Mouse (Mus musculus) heart, embryonic 15.5 days (tissue): ENCODE measurements around the gene Kcnj4. TPM values are rescaled to one million over a fixed set of nuclear protein-coding genes. Genes with fewer than 3 reads are reported as not detected.

ENCODE experiments used
- ATAC-seq: fragments of 200-750 bp; cut with Nextera tagmentation; replicated peaks from 2 replicates; pipeline ENCODE4 v1.8.0; 2017; ENCODE audit warnings: low read depth, moderate TSS enrichment; ENCODE audit not compliant: insufficient number of reproducible peaks, insufficient read depth, low FRiP score
- H3K27ac ChIP-seq: fragments of 300-500 bp; sonication (generic); 2 replicates; pipeline ENCODE4 v1.5.1; 2015; ENCODE audit warnings: mild to moderate bottlenecking, inconsistent platforms
- H3K27me3 ChIP-seq: fragments of 300-500 bp; sonication (generic); 2 replicates; pipeline ENCODE4 v1.6.1; 2015; ENCODE audit warnings: inconsistent platforms
- H3K36me3 ChIP-seq: fragments of 300-500 bp; sonication (generic); 2 replicates; pipeline ENCODE4 v1.6.1; 2015; ENCODE audit warnings: mild to moderate bottlenecking, inconsistent platforms
- H3K4me1 ChIP-seq: fragments of 300-500 bp; sonication (generic); replicated peaks from 2 replicates; pipeline ENCODE4 v1.6.1; 2015; ENCODE audit warnings: inconsistent platforms
- H3K4me2 ChIP-seq: fragments of 300-500 bp; sonication (generic); 2 replicates; pipeline ENCODE4 v1.6.1; 2015; ENCODE audit warnings: inconsistent platforms, mild to moderate bottlenecking, moderate library complexity
- H3K4me3 ChIP-seq: fragments of 300-500 bp; sonication (generic); 2 replicates; pipeline ENCODE4 v1.5.1; 2015; ENCODE audit warnings: mild to moderate bottlenecking, inconsistent platforms
- H3K9ac ChIP-seq: fragments of 300-500 bp; sonication (generic); 2 replicates; pipeline ENCODE4 v1.6.1; 2015; ENCODE audit warnings: mild to moderate bottlenecking, inconsistent platforms
- H3K9me3 ChIP-seq: fragments of 300-500 bp; sonication (generic); replicated peaks from 2 replicates; pipeline ENCODE4 v1.6.1; 2016; ENCODE audit warnings: inconsistent platforms
- WGBS: fragments of 180-500 bp; shearing (Covaris S2); methylation state at CpG from one replicate; pipeline ENCODE4 v1.1.7; 2015; ENCODE audit warnings: mixed read lengths; 5-methylcytosine and 5-hydroxymethylcytosine counted together
- microRNA-seq: library from miRNA; unstranded; fragments of <30 nt; microRNA quantifications from one replicate; pipeline ENCODE4, GENCODE M21; 2016
- polyA plus RNA-seq: library from polyadenylated mRNA; unstranded; fragments of >200 nt; fragmentation: Nextera tagmentation; extraction: Ambion mirVana; gene quantifications from 2 replicates; pipeline ENCODE4 v1.2.1, GENCODE M21; 2015

Kcnj4 gene
- polyA plus RNA-seq, 1 experiment from 2014 or later: 0.34 TPM

DNA sequence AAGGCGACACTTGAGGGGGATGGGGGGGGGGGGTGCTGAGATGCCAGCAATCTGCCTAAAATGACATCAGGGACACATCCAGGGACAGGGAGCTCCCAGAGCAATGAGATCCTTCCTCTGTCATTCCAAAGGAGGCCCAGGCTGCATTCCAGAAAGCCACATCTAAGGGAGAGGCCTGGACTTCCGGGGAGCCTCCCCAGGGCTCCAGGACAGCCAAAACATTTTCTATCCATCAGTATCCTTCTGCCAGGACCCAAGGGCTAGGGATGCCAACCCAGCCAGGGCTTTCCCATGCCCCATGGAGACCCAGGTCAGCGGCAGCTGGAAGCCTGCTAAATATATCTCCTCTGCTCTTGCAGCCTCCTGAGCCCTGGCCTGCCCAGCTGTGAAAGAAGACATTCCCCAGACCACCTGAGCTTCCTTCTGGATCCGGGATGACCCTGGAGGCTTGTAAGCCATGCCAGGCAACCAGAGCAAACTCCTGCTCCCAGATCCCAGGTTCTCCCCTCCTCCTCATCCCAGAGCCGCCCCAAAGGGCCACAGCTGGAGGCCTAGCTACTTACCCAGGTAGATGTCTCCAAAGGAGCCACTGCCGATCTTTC is 66.7 kb downstream of the Kcnj4 start:
- 37% methylated on average over 6 of the region's 6 CpGs for WGBS
- no peak overlapping the region for H3K4me3 ChIP-seq
- H3K36me3 ChIP-seq: peaks cover 23% of the 10 kb centered on the region; the same call in 1 of the 2 replicates
- ATAC-seq: no peak
- peak overlapping the region; percentile 18; the same call in 1 of the 2 replicates for H3K9ac ChIP-seq
- peak overlapping the region; percentile 54 for H3K27ac ChIP-seq
- H3K4me2 ChIP-seq: peak overlapping the region; percentile 30
- no peaks in the 10 kb centered on the region for H3K27me3 ChIP-seq
- H3K4me1 ChIP-seq: peaks cover 89% of the 10 kb centered on the region
- no peaks in the 10 kb centered on the region for H3K9me3 ChIP-seq

DNA sequence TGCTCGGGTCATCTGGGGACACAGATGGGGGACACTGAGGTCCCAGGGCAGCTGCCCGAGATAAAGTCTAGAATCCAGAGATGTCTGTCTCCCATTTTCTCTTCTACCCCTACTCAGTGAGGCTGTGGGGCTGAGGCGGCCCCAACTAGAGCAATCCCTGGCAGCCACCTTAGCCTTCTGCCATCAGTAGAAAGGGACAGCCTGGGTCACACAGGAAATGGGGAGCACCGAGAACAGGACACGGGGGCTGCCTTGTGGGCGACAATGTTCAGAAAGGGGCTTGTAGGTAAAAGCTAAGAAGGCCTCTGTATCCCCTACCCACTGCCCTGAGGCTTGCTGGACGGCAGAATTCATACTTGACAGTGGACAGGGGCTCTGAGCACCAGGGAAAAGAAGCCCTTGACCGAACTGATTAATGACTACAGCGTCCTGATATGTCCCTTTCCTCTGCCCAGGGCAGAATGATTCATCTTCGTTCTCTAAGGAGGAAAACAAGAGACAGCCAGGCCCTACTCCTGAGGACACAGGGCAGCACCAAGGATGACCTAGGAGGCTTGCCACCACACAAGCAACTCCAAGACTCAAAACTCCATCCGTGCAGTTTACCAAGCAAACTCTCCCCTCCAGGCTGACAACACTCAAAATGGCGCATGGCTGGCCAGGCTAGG is 67.4 kb downstream of the Kcnj4 start:
- Histone ChIP-seq H3K4me3 (no peak overlapping the region), H3K36me3 (peaks cover 23% of the 10 kb centered on the region; the same call in 1 of the 2 replicates), H3K27ac (peak overlapping the region; percentile 94), H3K27me3 (no peaks in the 10 kb centered on the region), H3K9me3 (no peaks in the 10 kb centered on the region), H3K4me1 (peaks cover 89% of the 10 kb centered on the region), H3K4me2 (no peak overlapping the region), H3K9ac (no peak overlapping the region)
- ATAC-seq: no peak
- 71% methylated on average over 12 of the region's 12 CpGs for WGBS

DNA sequence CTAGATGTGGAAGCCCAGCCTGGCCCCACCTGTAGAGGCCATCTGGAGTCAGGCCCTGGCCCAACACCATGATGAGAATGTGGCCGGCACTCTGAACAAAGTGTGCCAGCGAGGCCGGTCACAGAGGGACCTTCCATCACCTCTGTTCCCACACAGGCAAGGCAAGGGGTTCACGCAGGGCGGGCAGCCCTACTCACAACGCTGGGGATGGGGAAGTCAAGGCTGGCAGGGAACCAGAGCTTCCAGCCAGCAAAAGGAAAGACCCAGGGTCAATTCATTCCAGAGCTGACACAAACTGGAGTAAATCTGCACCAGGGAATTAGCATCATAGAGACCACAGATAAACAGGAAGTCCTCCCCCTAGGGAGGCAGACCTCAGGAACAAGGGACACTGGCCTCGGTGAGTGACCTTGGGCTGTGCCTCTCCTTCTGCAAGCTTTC is 68.5 kb downstream of the Kcnj4 start:
- Histone ChIP-seq H3K4me3 (no peak overlapping the region), H3K27me3 (no peaks in the 10 kb centered on the region), H3K9me3 (no peaks in the 10 kb centered on the region), H3K9ac (0 out of 2 replicates have a peak overlapping the region, but pooled peaks have one; percentile 5), H3K4me1 (peaks cover 92% of the 10 kb centered on the region), H3K4me2 (peak overlapping the region; percentile 5; the same call in 1 of the 2 replicates), H3K27ac (peak overlapping the region; percentile 94), H3K36me3 (peaks cover 23% of the 10 kb centered on the region; the same call in 1 of the 2 replicates)
- 44% methylated on average over 7 of the region's 7 CpGs for WGBS
- no peak for ATAC-seq

DNA sequence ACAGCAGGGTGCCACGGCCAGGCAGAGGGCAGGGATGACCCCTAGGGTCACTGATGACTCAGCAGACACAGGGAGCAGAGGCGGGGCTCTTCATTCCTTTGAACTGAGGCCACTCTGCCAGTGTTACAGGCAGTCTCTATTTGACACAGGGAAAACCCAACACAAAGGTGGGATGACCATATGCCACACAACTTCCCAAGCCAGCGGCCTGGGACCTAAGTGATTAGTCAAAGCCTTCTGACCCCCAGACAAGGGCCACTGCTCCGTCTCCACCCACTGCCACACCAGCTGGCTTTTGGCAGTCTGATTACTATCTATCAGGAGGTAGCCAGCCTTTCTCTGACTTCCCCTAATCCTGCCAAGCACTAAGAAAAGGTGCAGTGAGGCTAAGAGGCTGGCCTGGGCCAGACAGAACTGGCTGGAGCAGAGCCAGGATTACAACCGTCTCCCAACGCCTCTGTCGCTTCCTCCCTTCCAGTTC is 69.8 kb downstream of the Kcnj4 start:
- Histone ChIP-seq H3K9me3 (no peaks in the 10 kb centered on the region), H3K27me3 (no peaks in the 10 kb centered on the region), H3K4me1 (peaks cover 94% of the 10 kb centered on the region), H3K4me3 (no peak overlapping the region), H3K36me3 (peaks cover 31% of the 10 kb centered on the region), H3K4me2 (peak overlapping the region; percentile 22; the same call in 1 of the 2 replicates), H3K27ac (peak overlapping the region; percentile 94), H3K9ac (peak overlapping the region; percentile 13; the same call in 1 of the 2 replicates)
- no peak for ATAC-seq
- WGBS: 33% methylated on average over 7 of the region's 7 CpGs

Small RNA genes within 50 kb of the gene (microRNA-seq; reads per million reads assigned to microRNA genes)
- not detected for gene Gm44302

Other genes with a start within 250 kb of the Kcnj4 start
- 9.8 and 9.9 TPM in 2 replicates for gene Baiap2l2, start 219.7 kb downstream of the Kcnj4 start, polyA plus RNA-seq
- 9.9 and 13.5 TPM in 2 replicates for gene Pla2g6, start 176.9 kb downstream of the Kcnj4 start, polyA plus RNA-seq
- gene Maff, start 158.6 kb downstream of the Kcnj4 start, polyA plus RNA-seq: 3.5 and 3.8 TPM in 2 replicates
- 58.3 and 83.8 TPM in 2 replicates for gene Tmem184b, start 101.7 kb downstream of the Kcnj4 start, polyA plus RNA-seq
- gene Csnk1e, start 49.7 kb downstream of the Kcnj4 start, polyA plus RNA-seq: 74.9 and 81.9 TPM in 2 replicates
- 62.9 and 83.1 TPM in 2 replicates for gene Kdelr3, start 11.2 kb upstream of the Kcnj4 start, polyA plus RNA-seq
- gene Ddx17, start 41.5 kb upstream of the Kcnj4 start, polyA plus RNA-seq: 28.5 and 34.2 TPM in 2 replicates
- 1.3 and 1.5 TPM in 2 replicates for gene Dmc1, start 99.9 kb upstream of the Kcnj4 start, polyA plus RNA-seq
- gene Fam227a, start 153.7 kb upstream of the Kcnj4 start, polyA plus RNA-seq: 0.39 and 0.81 TPM in 2 replicates
- 51.0 and 52.5 TPM in 2 replicates for gene Cby1, start 154.0 kb upstream of the Kcnj4 start, polyA plus RNA-seq
- 218 and 234 TPM in 2 replicates for gene Tomm22, start 165.6 kb upstream of the Kcnj4 start, polyA plus RNA-seq
- gene Josd1, start 182.7 kb upstream of the Kcnj4 start, polyA plus RNA-seq: 20.6 and 24.5 TPM in 2 replicates
- 23.7 and 30.0 TPM in 2 replicates for gene Gtpbp1, start 185.6 kb upstream of the Kcnj4 start, polyA plus RNA-seq
- 4.7 and 6.2 TPM in 2 replicates for gene Sun2, start 237.3 kb upstream of the Kcnj4 start, polyA plus RNA-seq